Mouse (Mus musculus) G1E (cell line): ENCODE measurements around the gene Znrf4.

Experiments
- CTCF ChIP-seq: IDR thresholded peaks from 2 replicates; pipeline ENCODE4 v1.5.1; 2012; ENCODE audit warnings: low read depth, low read length, inconsistent platforms, mixed read lengths
- GATA1 ChIP-seq: IDR thresholded peaks from 2 replicates; pipeline ENCODE4 v1.6.1; 2012; ENCODE audit warnings: borderline replicate concordance, low read length, inconsistent platforms, mixed read lengths
- POLR2AphosphoS5 ChIP-seq: IDR thresholded peaks from 2 replicates; pipeline ENCODE4 v1.6.1; 2012; ENCODE audit warnings: low read depth, low read length, inconsistent platforms; ENCODE audit not compliant: insufficient replicate concordance
- TAL1 ChIP-seq: conservative IDR thresholded peaks from 2 replicates; pipeline ENCODE4 v1.6.1; 2012; ENCODE audit warnings: low read depth, low read length, inconsistent platforms, mixed read lengths

- no peak for TF ChIP-seq CTCF
- no peak for TF ChIP-seq GATA1
- TF ChIP-seq TAL1: no peak
- no peak for TF ChIP-seq POLR2AphosphoS5
These were observed 34.3 kb upstream of the Znrf4 start for GRCm38 (mm10) chr17:56546576-56546975.
